Mouse (Mus musculus): Measurements from ENCODE around the gene Hoxa4.

- TF ChIP-seq CTCF (IDR thresholded peaks at IDR 0.05; ENCODE audit: low read depth) (no peak), EP300 (IDR thresholded peaks at IDR 0.05; ENCODE audit: low read depth) (no peak)
Measured at GRCm38 (mm10) chr6:52169499-52170165, 21.9 kb downstream of the Hoxa4 start.
